ENCODE assay signal across 8 mouse cellular contexts in the genomic region with DNA sequence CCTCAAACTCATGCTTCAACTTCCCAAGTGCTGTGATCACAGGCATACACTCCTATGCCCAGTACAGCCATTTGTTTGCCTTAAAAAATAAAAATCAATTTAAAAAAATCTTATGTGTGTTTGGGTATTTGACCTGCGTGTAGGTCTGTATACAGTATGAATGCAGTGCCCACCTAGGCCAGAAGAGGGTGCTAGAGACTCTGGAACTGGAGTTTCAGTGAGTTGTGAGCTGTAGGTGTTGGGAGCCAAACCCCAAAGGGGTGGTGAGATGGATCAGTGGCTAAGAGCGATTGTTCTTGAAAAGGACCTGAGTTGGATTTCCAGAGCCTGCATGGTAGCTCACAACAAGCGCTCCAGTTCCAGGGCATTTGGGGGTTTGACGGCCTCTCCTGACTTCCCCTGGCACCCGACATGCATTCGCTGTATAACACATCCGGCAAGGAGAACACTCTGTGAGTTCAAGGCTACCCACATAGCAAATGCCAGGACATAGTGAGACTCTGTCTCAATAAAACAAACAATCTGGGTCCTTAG. TPM values are rescaled to one million over a fixed set of nuclear protein-coding genes. Genes with fewer than 3 reads are reported as not detected.
DNase-seq lines count a peak whose midpoint lies in the region; ATAC-seq lines count a peak whose summit lies in the region.

No protein-coding gene starts in this region.

- no peak overlapping the region for H3K4me2 ChIP-seq in midbrain, embryonic 14.5 days (ENCODE audit: low read length)
- no peak overlapping the region for H3K4me2 ChIP-seq in midbrain, embryonic 16.5 days (ENCODE audit: low read length)

- peaks cover 7% of the 10 kb centered on the region for H3K4me1 ChIP-seq in midbrain, embryonic 14.5 days (ENCODE audit: control insufficient read depth, insufficient read depth, low read length)
- H3K4me1 ChIP-seq in midbrain, embryonic 16.5 days (ENCODE audit: control insufficient read depth, insufficient read depth, low read length) = peaks cover 11% of the 10 kb centered on the region
- H3K4me1 ChIP-seq in limb, embryonic 10.5 days = peaks cover 9% of the 10 kb centered on the region

- no peaks in the 10 kb centered on the region for H3K9me3 ChIP-seq in midbrain, embryonic 14.5 days (ENCODE audit: control insufficient read depth, low read length)
- H3K9me3 ChIP-seq in midbrain, embryonic 16.5 days (replicated peaks; ENCODE audit: control insufficient read depth, low read length, poor library complexity, severe bottlenecking) = no peaks in the 10 kb centered on the region
- H3K9me3 ChIP-seq in limb, embryonic 10.5 days (replicated peaks) = no peaks in the 10 kb centered on the region

- no peak for ATAC-seq in midbrain, embryonic 14.5 days (ENCODE audit: low FRiP score, low TSS enrichment)
- ATAC-seq in midbrain, embryonic 16.5 days = no peak
- ATAC-seq in hematopoietic stem cell, adult 5-6 weeks (replicated peaks in 1 of 2; ENCODE audit: insufficient read depth in 1 of 2, low FRiP score in 2 of 2, low TSS enrichment in 1 of 2, low read depth in 1 of 2, poor library complexity in 2 of 2, severe bottlenecking in 2 of 2) = peak; percentile 84 to 86

- H3K4me3 ChIP-seq in midbrain, embryonic 14.5 days (replicated peaks; ENCODE audit: low read depth, low read length) = no peak overlapping the region
- no peak overlapping the region for H3K4me3 ChIP-seq in midbrain, embryonic 16.5 days (ENCODE audit: low read depth, low read length)
- no peak overlapping the region for H3K4me3 ChIP-seq in limb, embryonic 10.5 days

- no peaks in the 10 kb centered on the region for H3K27me3 ChIP-seq in midbrain, embryonic 14.5 days (ENCODE audit: control insufficient read depth, insufficient read depth, low read length)
- no peaks in the 10 kb centered on the region for H3K27me3 ChIP-seq in midbrain, embryonic 16.5 days (ENCODE audit: control insufficient read depth, insufficient read depth, low read depth, low read length)
- H3K27me3 ChIP-seq in limb, embryonic 10.5 days (ENCODE audit: low read depth, poor library complexity, severe bottlenecking) = no peaks in the 10 kb centered on the region

- no peak overlapping the region for H3K9ac ChIP-seq in midbrain, embryonic 14.5 days (replicated peaks; ENCODE audit: low read length)
- H3K9ac ChIP-seq in midbrain, embryonic 16.5 days (ENCODE audit: low read depth, low read length) = no peak overlapping the region

- peak; percentile 85 for DNase-seq in midbrain, embryonic 14.5 days
- peak; percentile 83 for DNase-seq in adrenal gland, postnatal 14 days
- DNase-seq in embryo, embryonic 9.5 days (ENCODE audit: extremely low spot score) = peak; percentile 78
- DNase-seq in limb, embryonic 10.5 days (ENCODE audit: low spot score) = peak; percentile 83
- DNase-seq in ovary, postnatal 36 days (ENCODE audit: low spot score) = peak; percentile 66
- peak; percentile 82 for DNase-seq in thymus, postnatal 25 days

- 57% methylated on average over 7 of the region's 7 CpGs for WGBS in midbrain, embryonic 14.5 days
- 53% methylated on average over 7 of the region's 7 CpGs for WGBS in midbrain, embryonic 16.5 days
- WGBS in limb, embryonic 10.5 days = 59% methylated on average over 7 of the region's 7 CpGs

- H3K27ac ChIP-seq in midbrain, embryonic 14.5 days (replicated peaks; ENCODE audit: low read depth, low read length) = no peak overlapping the region
- H3K27ac ChIP-seq in midbrain, embryonic 16.5 days (ENCODE audit: low read length) = no peak overlapping the region
- no peak overlapping the region for H3K27ac ChIP-seq in limb, embryonic 10.5 days

- peaks cover 3% of the 10 kb centered on the region; the same call in 1 of the 2 replicates for H3K36me3 ChIP-seq in midbrain, embryonic 14.5 days (ENCODE audit: control insufficient read depth, insufficient read depth, low read length)
- H3K36me3 ChIP-seq in midbrain, embryonic 16.5 days (ENCODE audit: control insufficient read depth, insufficient read depth, low read length) = no peaks in the 10 kb centered on the region
- H3K36me3 ChIP-seq in limb, embryonic 10.5 days = peaks cover 8% of the 10 kb centered on the region

RNA-seq across cellular contexts. Expression of a gene that starts 1.2 kb away (rescaled TPM):
- polyA plus RNA-seq in midbrain, embryonic 14.5 days (2014; fragmentation: Nextera tagmentation; extraction: Ambion mirVana) = 86.1 and 96.9 TPM in 2 replicates
- polyA plus RNA-seq in midbrain, embryonic 16.5 days (2015; fragmentation: Nextera tagmentation; extraction: Ambion mirVana) = 96.5 and 96.6 TPM in 2 replicates
- total RNA-seq in adrenal gland, postnatal 14 days (2021) = 54.1 and 54.8 TPM in 2 replicates
- total RNA-seq in hematopoietic stem cell, adult 5-6 weeks (2017) = 15.9 and 28.2 TPM in 2 replicates
- 90.3 and 98.5 TPM in 2 replicates for polyA plus RNA-seq in limb, embryonic 10.5 days (2016; fragmentation: Nextera tagmentation; extraction: Ambion mirVana)

RNA-seq across cellular contexts. Expression of a gene that starts 5.7 kb away (rescaled TPM):
- not detected in 2 replicates for polyA plus RNA-seq in midbrain, embryonic 14.5 days (2014; fragmentation: Nextera tagmentation; extraction: Ambion mirVana)
- not detected in 2 replicates for polyA plus RNA-seq in midbrain, embryonic 16.5 days (2015; fragmentation: Nextera tagmentation; extraction: Ambion mirVana)
- 388 and 421 TPM in 2 replicates for total RNA-seq in adrenal gland, postnatal 14 days (2021)
- not detected in 2 replicates for total RNA-seq in hematopoietic stem cell, adult 5-6 weeks (2017)
- polyA plus RNA-seq in limb, embryonic 10.5 days (2016; fragmentation: Nextera tagmentation; extraction: Ambion mirVana) = not detected in 2 replicates

RNA-seq across cellular contexts. Expression of a gene that starts 17.1 kb away (rescaled TPM):
- 0.09 TPM in 1 of 2 replicates, not detected in the other for polyA plus RNA-seq in midbrain, embryonic 14.5 days (2014; fragmentation: Nextera tagmentation; extraction: Ambion mirVana)
- polyA plus RNA-seq in midbrain, embryonic 16.5 days (2015; fragmentation: Nextera tagmentation; extraction: Ambion mirVana) = 0.16 TPM in 1 of 2 replicates, not detected in the other
- total RNA-seq in adrenal gland, postnatal 14 days (2021) = 1.5 and 2.8 TPM in 2 replicates
- 8.4 and 10.6 TPM in 2 replicates for total RNA-seq in hematopoietic stem cell, adult 5-6 weeks (2017)
- polyA plus RNA-seq in limb, embryonic 10.5 days (2016; fragmentation: Nextera tagmentation; extraction: Ambion mirVana) = 2.2 and 2.3 TPM in 2 replicates

RNA-seq across cellular contexts. Expression of a gene that starts 22.1 kb away (rescaled TPM):
- polyA plus RNA-seq in midbrain, embryonic 14.5 days (2014; fragmentation: Nextera tagmentation; extraction: Ambion mirVana) = 20.7 and 24.6 TPM in 2 replicates
- 15.5 and 20.3 TPM in 2 replicates for polyA plus RNA-seq in midbrain, embryonic 16.5 days (2015; fragmentation: Nextera tagmentation; extraction: Ambion mirVana)
- 11.3 and 16.9 TPM in 2 replicates for total RNA-seq in adrenal gland, postnatal 14 days (2021)
- 4.5 and 4.6 TPM in 2 replicates for total RNA-seq in hematopoietic stem cell, adult 5-6 weeks (2017)
- polyA plus RNA-seq in limb, embryonic 10.5 days (2016; fragmentation: Nextera tagmentation; extraction: Ambion mirVana) = 37.9 and 40.8 TPM in 2 replicates

RNA-seq across cellular contexts. Expression of a gene that starts 30.0 kb away (rescaled TPM):
- 0.77 and 0.93 TPM in 2 replicates for polyA plus RNA-seq in midbrain, embryonic 14.5 days (2014; fragmentation: Nextera tagmentation; extraction: Ambion mirVana)
- 2.7 and 4.3 TPM in 2 replicates for polyA plus RNA-seq in midbrain, embryonic 16.5 days (2015; fragmentation: Nextera tagmentation; extraction: Ambion mirVana)
- 18.2 and 19.3 TPM in 2 replicates for total RNA-seq in adrenal gland, postnatal 14 days (2021)
- 0.65 and 1.4 TPM in 2 replicates for total RNA-seq in hematopoietic stem cell, adult 5-6 weeks (2017)
- polyA plus RNA-seq in limb, embryonic 10.5 days (2016; fragmentation: Nextera tagmentation; extraction: Ambion mirVana) = 3.4 and 4.0 TPM in 2 replicates

Comparison
In these comparisons a context has a peak if more than half of its experiments do, and no peak if none do; other contexts are left out.
1. ATAC-seq: peak in hematopoietic stem cell, adult 5-6 weeks (2 of 2); none in midbrain, embryonic 14.5 days (single experiment) and midbrain, embryonic 16.5 days (single experiment).
2. Peak in every context shown above with its lines, with median percentiles within 50 percentile points of each other: DNase-seq.